Mouse (Mus musculus): ENCODE results near the gene Pank3. TPM values are rescaled to one million over a fixed set of nuclear protein-coding genes. Genes with fewer than 3 reads are reported as not detected.
"Not testable (repeated sequence)": the region's sequence is repeated elsewhere in the genome, so short reads cannot be mapped to it uniquely, and the experiment has no call there.

The Pank3 gene
- polyA plus RNA-seq, 1 experiment from 2014 or later, result 5.5 TPM

GRCm38 (mm10) chr11:35833270-35833669 is 64.0 kb downstream of the Pank3 start:
- Histone ChIP-seq H3K9ac (replicated peaks) (peak overlapping the region; percentile 92), H3K4me1 (ENCODE audit: insufficient read depth) (peaks cover 10% of the 10 kb centered on the region), H3K4me2 (ENCODE audit: low read depth, low read length) (peak overlapping the region; percentile 81), H3K27me3 (ENCODE audit: insufficient read depth, low read length) (no peaks in the 10 kb centered on the region), H3K27ac (ENCODE audit: low read depth) (peak overlapping the region; percentile 86), H3K9me3 (ENCODE audit: low read length) (no peaks in the 10 kb centered on the region), H3K36me3 (replicated peaks; ENCODE audit: insufficient read depth, low read length) (peaks cover 31% of the 10 kb centered on the region), H3K4me3 (ENCODE audit: low read depth, low read length) (peak overlapping the region; percentile 95)
- DNase-seq (no peak), ATAC-seq (no peak)
- TF ChIP-seq CTCF (IDR thresholded peaks at IDR 0.05; ENCODE audit: low read depth), result no peak
- WGBS (ENCODE audit: insufficient replicate concordance), result 34% methylated on average over 6 of the region's 6 CpGs

GRCm38 (mm10) chr11:35834022-35834760 is 64.9 kb downstream of the Pank3 start, which contains the start of gene Rars:
Rars (minus strand) TSS chr11:35834506.
- WGBS (ENCODE audit: insufficient replicate concordance), result 2% methylated on average over 45 of the region's 46 CpGs
- H3K4me3 ChIP-seq (ENCODE audit: low read depth, low read length), result peak within 1 kb of the TSS; percentile 95
- TF ChIP-seq EP300 (IDR thresholded peaks at IDR 0.05; ENCODE audit: low read depth) (peak; percentile 60), CTCF (IDR thresholded peaks at IDR 0.05; ENCODE audit: low read depth) (peak; percentile 96)

GRCm38 (mm10) chr11:35837156-35838126 is 68.2 kb downstream of the Pank3 start:
- DNase-seq (no peak), ATAC-seq (no peak)
- Histone ChIP-seq H3K9ac (replicated peaks) (no peak overlapping the region), H3K4me3 (ENCODE audit: low read depth, low read length) (peak overlapping the region; percentile 33; the same call in 1 of the 2 replicates), H3K4me1 (ENCODE audit: insufficient read depth) (peaks cover 10% of the 10 kb centered on the region), H3K27me3 (ENCODE audit: insufficient read depth, low read length) (no peaks in the 10 kb centered on the region), H3K27ac (ENCODE audit: low read depth) (peak overlapping the region; percentile 39; the same call in 1 of the 2 replicates), H3K4me2 (ENCODE audit: low read depth, low read length) (peak overlapping the region; percentile 76), H3K9me3 (ENCODE audit: low read length) (no peaks in the 10 kb centered on the region), H3K36me3 (replicated peaks; ENCODE audit: insufficient read depth, low read length) (peaks cover 5% of the 10 kb centered on the region)
- TF ChIP-seq EP300 (IDR thresholded peaks at IDR 0.05; ENCODE audit: low read depth) (no peak), CTCF (IDR thresholded peaks at IDR 0.05; ENCODE audit: low read depth) (no peak)
- 68% methylated on average over 5 of the region's 5 CpGs for WGBS (ENCODE audit: insufficient replicate concordance)

More at GRCm38 (mm10) chr11:35834022-35834760, 64.9 kb downstream of the Pank3 start, which contains the start of gene Rars:
- DNase-seq, result peak; percentile 95
- Histone ChIP-seq H3K4me1 (ENCODE audit: insufficient read depth) (peaks cover 10% of the 10 kb centered on the region), H3K9me3 (ENCODE audit: low read length) (no peaks in the 10 kb centered on the region), H3K4me2 (ENCODE audit: low read depth, low read length) (peak within 1 kb of the TSS; percentile 81), H3K27ac (ENCODE audit: low read depth) (peak within 1 kb of the TSS; percentile 86), H3K9ac (replicated peaks) (peak within 1 kb of the TSS; percentile 92), H3K36me3 (replicated peaks; ENCODE audit: insufficient read depth, low read length) (peaks cover 22% of the 10 kb centered on the region), H3K27me3 (ENCODE audit: insufficient read depth, low read length) (no peaks in the 10 kb centered on the region)
- ATAC-seq, result peak; percentile 94

GRCm38 (mm10) chr11:35838345-35839338 is 69.4 kb downstream of the Pank3 start:
- H3K27ac ChIP-seq (ENCODE audit: low read depth), result no peak overlapping the region
- peak; percentile 91 for DNase-seq

GRCm38 (mm10) chr11:35840282-35840681 is 71.0 kb downstream of the Pank3 start:
- Histone ChIP-seq H3K27me3 (ENCODE audit: insufficient read depth, low read length) (no peaks in the 10 kb centered on the region), H3K4me3 (ENCODE audit: low read depth, low read length) (no peak overlapping the region), H3K4me1 (ENCODE audit: insufficient read depth) (0 out of 2 replicates have a peak, but pooled peaks cover 4% of the 10 kb centered on the region), H3K36me3 (replicated peaks; ENCODE audit: insufficient read depth, low read length) (peaks cover 3% of the 10 kb centered on the region), H3K9me3 (ENCODE audit: low read length) (no peaks in the 10 kb centered on the region), H3K4me2 (ENCODE audit: low read depth, low read length) (no peak overlapping the region), H3K27ac (ENCODE audit: low read depth) (no peak overlapping the region), H3K9ac (replicated peaks) (no peak overlapping the region)
- ATAC-seq, result no peak
- 75% methylated on average over 7 of the region's 7 CpGs for WGBS (ENCODE audit: insufficient replicate concordance)
- no peak for DNase-seq
- TF ChIP-seq EP300 (IDR thresholded peaks at IDR 0.05; ENCODE audit: low read depth) (no peak), CTCF (IDR thresholded peaks at IDR 0.05; ENCODE audit: low read depth) (peak; percentile 55)

More at GRCm38 (mm10) chr11:35838345-35839338, 69.4 kb downstream of the Pank3 start:
- H3K9me3 ChIP-seq (ENCODE audit: low read length), result no peaks in the 10 kb centered on the region
- peak; percentile 62 for ATAC-seq
- no peaks in the 10 kb centered on the region for H3K27me3 ChIP-seq (ENCODE audit: insufficient read depth, low read length)
- H3K36me3 ChIP-seq (replicated peaks; ENCODE audit: insufficient read depth, low read length), result peaks cover 3% of the 10 kb centered on the region
- H3K4me3 ChIP-seq (ENCODE audit: low read depth, low read length), result peak overlapping the region; percentile 33
- WGBS (ENCODE audit: insufficient replicate concordance), result 20% methylated on average over 28 of the region's 28 CpGs
- peak overlapping the region; percentile 76 for H3K4me2 ChIP-seq (ENCODE audit: low read depth, low read length)
- H3K4me1 ChIP-seq (ENCODE audit: insufficient read depth), result peaks cover 4% of the 10 kb centered on the region
- H3K9ac ChIP-seq (replicated peaks), result 0 out of 2 replicates have a peak overlapping the region, but pooled peaks have one; percentile 44
- no peak for TF ChIP-seq CTCF (IDR thresholded peaks at IDR 0.05; ENCODE audit: low read depth)

- not testable (repeated sequence) for H3K4me2 ChIP-seq (ENCODE audit: low read depth, low read length); H3K9me3 ChIP-seq (ENCODE audit: low read length); H3K27me3 ChIP-seq (ENCODE audit: insufficient read depth, low read length); DNase-seq; H3K27ac ChIP-seq (ENCODE audit: low read depth); H3K4me3 ChIP-seq (ENCODE audit: low read depth, low read length); H3K4me1 ChIP-seq (ENCODE audit: insufficient read depth); ATAC-seq; H3K9ac ChIP-seq (replicated peaks); H3K36me3 ChIP-seq (replicated peaks; ENCODE audit: insufficient read depth, low read length)
- 87% methylated on average over 4 of the region's 4 CpGs for WGBS (ENCODE audit: insufficient replicate concordance)
Measured at GRCm38 (mm10) chr11:35840806-35841205, 71.5 kb downstream of the Pank3 start.
